Mouse (Mus musculus): ENCODE data around the gene Tmsb10. TPM values are rescaled to one million over a fixed set of nuclear protein-coding genes. Genes with fewer than 3 reads are reported as not detected.

Gene Tmsb10
- polyA plus RNA-seq, 1 experiment from 2014 or later = 3,130 TPM

DNA sequence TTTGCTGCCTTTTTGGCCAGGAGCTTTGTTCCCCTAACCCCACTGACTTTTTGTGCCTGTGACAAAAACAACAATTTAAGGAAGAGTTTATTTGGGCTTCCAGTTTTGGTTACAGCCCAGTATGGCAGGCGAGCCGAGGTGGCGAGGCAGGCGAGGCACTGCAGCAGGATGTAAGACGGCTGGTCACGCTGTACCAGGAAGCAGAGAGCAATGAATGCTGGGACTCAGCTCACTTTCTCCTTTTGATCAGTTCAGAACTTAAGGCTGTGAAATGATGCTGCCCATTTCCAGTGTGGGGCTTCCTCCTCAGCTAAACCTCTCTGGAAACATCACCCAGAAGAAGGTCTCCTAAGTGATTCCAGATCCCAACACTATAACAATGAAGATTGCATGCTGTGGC, 23.3 kb upstream of the Tmsb10 start:
- no peak for DNase-seq (ENCODE audit: low spot score)
- Histone ChIP-seq H3K4me3 (ENCODE audit: low read depth, low read length) (no peak overlapping the region), H3K4me2 (ENCODE audit: low read depth) (no peak overlapping the region), H3K9me3 (ENCODE audit: control insufficient read depth, low read length) (no peaks in the 10 kb centered on the region), H3K27me3 (ENCODE audit: control insufficient read depth, insufficient read depth, low read length) (no peaks in the 10 kb centered on the region), H3K36me3 (ENCODE audit: control insufficient read depth, insufficient read depth, low read length) (no peaks in the 10 kb centered on the region), H3K4me1 (ENCODE audit: control insufficient read depth, insufficient read depth, low read length) (no peaks in the 10 kb centered on the region), H3K9ac (ENCODE audit: low read length) (no peak overlapping the region), H3K27ac (ENCODE audit: low read depth, low read length) (no peak overlapping the region)
- ATAC-seq (ENCODE audit: insufficient read depth, low FRiP score, low TSS enrichment) = no peak
- 68% methylated on average over 6 of the region's 6 CpGs for WGBS

DNA sequence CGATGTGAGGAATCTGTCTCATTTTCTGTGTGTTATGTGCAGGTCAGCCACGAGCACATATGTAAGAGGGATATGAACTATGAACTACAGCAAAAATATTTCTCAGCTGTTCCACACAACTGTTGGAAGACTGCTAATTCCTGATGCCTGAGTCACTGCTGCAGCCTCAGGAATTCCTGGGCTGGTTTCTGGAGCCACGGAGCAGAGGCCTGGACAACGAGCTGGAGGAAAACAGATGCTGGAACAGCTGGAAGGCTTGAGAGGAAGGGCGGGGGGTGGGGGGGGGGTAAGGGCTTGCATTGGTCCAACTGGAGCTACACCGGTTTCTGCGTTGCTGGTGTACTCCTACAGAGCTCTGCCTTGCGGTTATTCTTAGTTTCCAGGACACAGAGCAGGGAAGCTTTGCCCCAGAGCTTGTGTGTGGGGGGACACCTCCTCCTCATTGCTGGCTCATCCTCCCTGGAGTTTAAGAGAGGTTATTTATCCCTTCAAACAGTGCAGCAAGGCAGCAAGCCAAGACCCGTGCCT, 22.6 kb upstream of the Tmsb10 start:
- Histone ChIP-seq H3K4me2 (ENCODE audit: low read depth) (no peak overlapping the region), H3K36me3 (ENCODE audit: control insufficient read depth, insufficient read depth, low read length) (no peaks in the 10 kb centered on the region), H3K9ac (ENCODE audit: low read length) (no peak overlapping the region), H3K4me1 (ENCODE audit: control insufficient read depth, insufficient read depth, low read length) (no peaks in the 10 kb centered on the region), H3K4me3 (ENCODE audit: low read depth, low read length) (no peak overlapping the region), H3K27ac (ENCODE audit: low read depth, low read length) (no peak overlapping the region), H3K9me3 (ENCODE audit: control insufficient read depth, low read length) (no peaks in the 10 kb centered on the region), H3K27me3 (ENCODE audit: control insufficient read depth, insufficient read depth, low read length) (no peaks in the 10 kb centered on the region)
- peak; percentile 33 for DNase-seq (ENCODE audit: low spot score)
- ATAC-seq (ENCODE audit: insufficient read depth, low FRiP score, low TSS enrichment) = no peak
- 43% methylated on average over 9 of the region's 9 CpGs for WGBS

DNA sequence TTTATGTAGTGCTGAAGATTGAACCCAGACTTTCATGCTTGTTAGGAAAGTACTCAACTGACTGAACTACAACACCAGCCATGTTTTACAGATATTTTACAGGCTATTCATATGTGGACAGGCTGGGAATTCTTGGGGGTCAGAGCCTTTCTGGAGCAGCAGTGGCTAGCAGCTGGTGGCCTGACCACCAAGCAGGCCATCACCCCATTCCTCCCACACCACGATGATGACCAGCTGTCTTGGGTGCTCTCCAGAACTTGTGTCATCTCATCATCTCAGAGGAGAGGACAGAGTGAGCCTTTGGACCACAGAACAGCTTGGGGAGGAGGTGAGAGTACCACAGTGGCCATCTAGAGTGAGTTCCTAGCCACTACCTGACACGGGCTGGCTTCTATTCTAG, 18.3 kb upstream of the Tmsb10 start:
- Histone ChIP-seq H3K4me2 (ENCODE audit: low read depth) (no peak overlapping the region), H3K27ac (ENCODE audit: low read depth, low read length) (no peak overlapping the region), H3K4me1 (ENCODE audit: control insufficient read depth, insufficient read depth, low read length) (no peaks in the 10 kb centered on the region), H3K4me3 (ENCODE audit: low read depth, low read length) (no peak overlapping the region), H3K36me3 (ENCODE audit: control insufficient read depth, insufficient read depth, low read length) (no peaks in the 10 kb centered on the region), H3K9me3 (ENCODE audit: control insufficient read depth, low read length) (no peaks in the 10 kb centered on the region), H3K9ac (ENCODE audit: low read length) (no peak overlapping the region), H3K27me3 (ENCODE audit: control insufficient read depth, insufficient read depth, low read length) (no peaks in the 10 kb centered on the region)
- WGBS = 83% methylated on average over 2 of the region's 2 CpGs
- DNase-seq (ENCODE audit: low spot score) = no peak
- ATAC-seq (ENCODE audit: insufficient read depth, low FRiP score, low TSS enrichment) = no peak

DNA sequence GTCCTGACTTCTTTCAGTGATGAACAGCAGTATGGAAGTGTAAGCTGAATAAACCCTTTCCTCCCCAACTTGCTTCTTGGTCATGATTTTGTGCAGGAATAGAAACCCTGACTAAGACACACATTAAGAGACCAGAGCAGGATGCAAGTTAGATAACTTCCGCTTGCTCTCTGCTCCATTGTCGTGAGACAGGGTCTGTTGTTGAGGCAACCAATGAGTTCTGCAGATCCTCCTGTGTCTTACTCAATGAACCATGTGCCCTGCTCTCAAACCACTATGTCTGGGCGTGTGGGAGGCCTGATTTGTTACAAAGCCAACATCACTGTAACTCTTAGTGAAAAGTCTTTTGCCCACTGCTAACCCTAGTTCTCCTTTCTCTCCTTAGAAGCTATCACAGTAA, 12.5 kb upstream of the Tmsb10 start:
- no peaks in the 10 kb centered on the region for H3K4me1 ChIP-seq (ENCODE audit: control insufficient read depth, insufficient read depth, low read length)
- H3K27ac ChIP-seq (ENCODE audit: low read depth, low read length) = no peak overlapping the region
- no peaks in the 10 kb centered on the region for H3K36me3 ChIP-seq (ENCODE audit: control insufficient read depth, insufficient read depth, low read length)
- WGBS = 69% methylated on average over 3 of the region's 3 CpGs
- no peaks in the 10 kb centered on the region for H3K27me3 ChIP-seq (ENCODE audit: control insufficient read depth, insufficient read depth, low read length)
- H3K4me3 ChIP-seq (ENCODE audit: low read depth, low read length) = no peak overlapping the region
- ATAC-seq (ENCODE audit: insufficient read depth, low FRiP score, low TSS enrichment) (no peak), DNase-seq (ENCODE audit: low spot score) (no peak)
- H3K4me2 ChIP-seq (ENCODE audit: low read depth) = no peak overlapping the region
- H3K9ac ChIP-seq (ENCODE audit: low read length) = no peak overlapping the region
- no peaks in the 10 kb centered on the region for H3K9me3 ChIP-seq (ENCODE audit: control insufficient read depth, low read length)

DNA sequence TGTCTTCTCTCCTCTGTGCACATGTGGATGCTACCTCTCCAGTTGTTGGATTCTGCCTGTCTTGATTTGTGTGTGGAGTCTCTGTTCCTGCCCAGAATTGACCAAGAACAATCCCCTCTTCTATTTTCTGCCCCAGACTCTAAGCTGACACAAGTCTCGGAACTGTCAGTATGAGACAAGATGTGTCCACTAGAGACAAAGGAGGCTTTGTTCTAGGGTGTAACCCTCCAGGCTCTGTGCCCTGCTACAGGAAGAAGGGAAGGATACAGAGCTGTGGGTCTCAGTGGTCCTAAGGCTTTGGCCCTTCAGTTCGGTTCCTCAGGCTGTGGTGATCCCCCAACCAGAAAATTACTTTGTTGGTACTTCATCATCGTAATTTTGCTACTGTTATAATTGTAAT, 11.2 kb upstream of the Tmsb10 start:
- no peaks in the 10 kb centered on the region for H3K9me3 ChIP-seq (ENCODE audit: control insufficient read depth, low read length)
- no peak overlapping the region for H3K4me3 ChIP-seq (ENCODE audit: low read depth, low read length)
- 60% methylated on average over 3 of the region's 3 CpGs for WGBS
- H3K27ac ChIP-seq (ENCODE audit: low read depth, low read length) = no peak overlapping the region
- H3K4me1 ChIP-seq (ENCODE audit: control insufficient read depth, insufficient read depth, low read length) = no peaks in the 10 kb centered on the region
- H3K4me2 ChIP-seq (ENCODE audit: low read depth) = no peak overlapping the region
- DNase-seq (ENCODE audit: low spot score) = no peak
- no peaks in the 10 kb centered on the region for H3K36me3 ChIP-seq (ENCODE audit: control insufficient read depth, insufficient read depth, low read length)
- H3K27me3 ChIP-seq (ENCODE audit: control insufficient read depth, insufficient read depth, low read length) = no peaks in the 10 kb centered on the region
- no peak for ATAC-seq (ENCODE audit: insufficient read depth, low FRiP score, low TSS enrichment)
- no peak overlapping the region for H3K9ac ChIP-seq (ENCODE audit: low read length)

DNA sequence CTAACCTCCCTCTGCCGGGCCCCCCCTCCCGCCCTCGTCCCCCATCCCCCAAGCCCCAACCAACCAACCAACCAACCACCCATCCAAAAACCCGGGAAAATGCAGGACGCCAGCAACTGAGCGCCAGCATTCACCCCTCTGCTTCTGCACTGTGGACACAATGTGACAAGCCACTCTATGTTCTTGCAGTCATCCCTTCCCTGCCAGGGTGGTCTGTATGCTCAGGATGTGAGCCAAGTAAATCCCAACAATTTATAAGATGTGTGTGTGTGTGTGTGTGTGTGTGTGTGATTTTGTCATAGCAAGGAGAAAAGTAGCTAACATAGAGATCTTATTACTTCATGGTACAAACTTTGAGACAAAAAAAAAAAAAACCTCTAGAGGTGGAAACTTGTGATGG, 6.7 kb upstream of the Tmsb10 start:
- H3K27me3 ChIP-seq (ENCODE audit: control insufficient read depth, insufficient read depth, low read length) = no peaks in the 10 kb centered on the region
- H3K4me3 ChIP-seq (ENCODE audit: low read depth, low read length) = no peak overlapping the region
- 77% methylated on average over 6 of the region's 6 CpGs for WGBS
- no peak overlapping the region for H3K9ac ChIP-seq (ENCODE audit: low read length)
- no peaks in the 10 kb centered on the region for H3K36me3 ChIP-seq (ENCODE audit: control insufficient read depth, insufficient read depth, low read length)
- H3K9me3 ChIP-seq (ENCODE audit: control insufficient read depth, low read length) = no peaks in the 10 kb centered on the region
- DNase-seq (ENCODE audit: low spot score) (no peak), ATAC-seq (ENCODE audit: insufficient read depth, low FRiP score, low TSS enrichment) (no peak)
- H3K27ac ChIP-seq (ENCODE audit: low read depth, low read length) = no peak overlapping the region
- H3K4me1 ChIP-seq (ENCODE audit: control insufficient read depth, insufficient read depth, low read length) = no peaks in the 10 kb centered on the region
- H3K4me2 ChIP-seq (ENCODE audit: low read depth) = no peak overlapping the region

DNA sequence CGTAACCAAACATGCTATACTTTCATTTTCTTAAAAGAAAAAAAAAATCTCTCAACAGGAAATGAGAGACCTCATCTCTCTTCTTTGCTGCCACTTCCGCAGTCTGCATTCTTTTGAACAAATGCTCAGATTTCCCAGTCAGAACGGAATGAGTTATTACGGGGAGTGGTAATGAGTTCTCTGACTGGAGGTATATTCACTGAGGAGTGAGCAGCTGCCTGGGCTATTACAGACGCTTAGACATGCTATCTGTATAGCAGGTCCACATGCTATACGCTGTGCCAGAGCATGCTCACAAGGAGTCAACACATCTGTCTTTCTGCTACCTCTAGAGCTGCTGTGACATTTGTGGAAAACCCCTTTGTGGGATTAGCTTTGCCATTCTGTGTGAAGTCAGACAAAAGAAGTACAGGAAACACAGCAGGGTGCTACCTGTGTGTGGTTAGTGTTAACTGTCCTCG, 3.8 kb upstream of the Tmsb10 start:
- no peak overlapping the region for H3K27ac ChIP-seq (ENCODE audit: low read depth, low read length)
- no peak for DNase-seq (ENCODE audit: low spot score)
- no peaks in the 10 kb centered on the region for H3K36me3 ChIP-seq (ENCODE audit: control insufficient read depth, insufficient read depth, low read length)
- 55% methylated on average over 7 of the region's 7 CpGs for WGBS
- ATAC-seq (ENCODE audit: insufficient read depth, low FRiP score, low TSS enrichment) = no peak
- H3K9me3 ChIP-seq (ENCODE audit: control insufficient read depth, low read length) = no peaks in the 10 kb centered on the region
- no peaks in the 10 kb centered on the region; the same call in 1 of the 2 replicates for H3K4me1 ChIP-seq (ENCODE audit: control insufficient read depth, insufficient read depth, low read length)
- H3K9ac ChIP-seq (ENCODE audit: low read length) = no peak overlapping the region
- no peak overlapping the region for H3K4me2 ChIP-seq (ENCODE audit: low read depth)
- no peak overlapping the region for H3K4me3 ChIP-seq (ENCODE audit: low read depth, low read length)
- no peaks in the 10 kb centered on the region for H3K27me3 ChIP-seq (ENCODE audit: control insufficient read depth, insufficient read depth, low read length)

DNA sequence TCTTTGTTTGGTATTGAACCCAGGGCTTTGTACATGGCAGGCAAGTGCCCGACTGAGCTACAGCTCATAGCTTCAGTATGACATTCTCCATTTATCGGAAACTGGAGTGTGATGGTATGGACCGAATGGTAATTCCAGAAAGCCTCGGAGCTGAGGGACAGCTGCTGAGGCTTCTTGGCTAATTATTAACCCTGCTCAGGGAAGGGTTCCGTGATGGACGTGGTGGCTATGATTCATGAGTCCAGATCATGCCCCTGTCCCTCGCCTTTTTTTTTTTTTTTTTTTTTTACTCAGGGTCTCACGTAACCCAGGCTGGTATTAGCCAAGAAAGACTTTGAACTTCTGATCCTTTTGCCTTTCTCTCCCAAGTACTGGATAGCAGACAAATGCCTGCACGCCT, 3.1 kb upstream of the Tmsb10 start:
- Histone ChIP-seq H3K9me3 (ENCODE audit: control insufficient read depth, low read length) (no peaks in the 10 kb centered on the region), H3K27me3 (ENCODE audit: control insufficient read depth, insufficient read depth, low read length) (no peaks in the 10 kb centered on the region), H3K4me2 (ENCODE audit: low read depth) (no peak overlapping the region), H3K4me1 (ENCODE audit: control insufficient read depth, insufficient read depth, low read length) (no peaks in the 10 kb centered on the region; the same call in 1 of the 2 replicates), H3K9ac (ENCODE audit: low read length) (no peak overlapping the region), H3K4me3 (ENCODE audit: low read depth, low read length) (no peak overlapping the region), H3K27ac (ENCODE audit: low read depth, low read length) (no peak overlapping the region), H3K36me3 (ENCODE audit: control insufficient read depth, insufficient read depth, low read length) (no peaks in the 10 kb centered on the region)
- ATAC-seq (ENCODE audit: insufficient read depth, low FRiP score, low TSS enrichment) (no peak), DNase-seq (ENCODE audit: low spot score) (no peak)
- 65% methylated on average over 9 of the region's 9 CpGs for WGBS

DNA sequence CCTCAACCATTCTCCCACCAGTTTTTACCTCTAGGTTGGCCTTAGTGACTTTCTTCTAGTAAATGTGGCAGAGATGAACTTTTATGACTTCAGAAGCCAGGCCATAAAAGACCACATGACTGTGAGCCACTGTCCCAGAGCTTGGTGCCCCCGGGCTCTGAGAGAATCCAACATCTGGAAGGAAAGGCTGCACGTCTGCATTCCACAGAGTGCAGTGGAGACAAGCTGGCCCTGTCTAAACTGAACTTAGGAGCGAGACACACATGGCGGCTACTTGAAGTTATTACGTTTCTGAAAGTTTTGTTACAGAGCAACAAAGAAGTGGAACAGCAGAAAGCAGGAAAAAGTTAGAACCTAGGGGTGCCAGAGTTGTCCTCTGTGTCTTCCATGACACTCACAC, 2.1 kb upstream of the Tmsb10 start:
- Histone ChIP-seq H3K4me2 (ENCODE audit: low read depth) (no peak overlapping the region), H3K27ac (ENCODE audit: low read depth, low read length) (no peak overlapping the region), H3K4me3 (ENCODE audit: low read depth, low read length) (no peak overlapping the region), H3K4me1 (ENCODE audit: control insufficient read depth, insufficient read depth, low read length) (peaks cover 5% of the 10 kb centered on the region), H3K36me3 (ENCODE audit: control insufficient read depth, insufficient read depth, low read length) (no peaks in the 10 kb centered on the region), H3K9ac (ENCODE audit: low read length) (no peak overlapping the region), H3K27me3 (ENCODE audit: control insufficient read depth, insufficient read depth, low read length) (no peaks in the 10 kb centered on the region), H3K9me3 (ENCODE audit: control insufficient read depth, low read length) (no peaks in the 10 kb centered on the region)
- ATAC-seq (ENCODE audit: insufficient read depth, low FRiP score, low TSS enrichment) (no peak), DNase-seq (ENCODE audit: low spot score) (no peak)
- WGBS = 53% methylated on average over 5 of the region's 5 CpGs

All from neural tube, embryonic 11.5 days (tissue).